Comparison of ENCODE assay signal across 21 mouse cellular contexts in genomic region chrX:164318554-164318953, GRCm38 (mm10). TPM values are rescaled to one million over a fixed set of nuclear protein-coding genes. Genes with fewer than 3 reads are reported as not detected.
"Had no signal": no experiment of that assay in that cellular context is flagged by ENCODE, and none has a peak within 500 bp of the region (broad histone marks: within the 10 kb centered on the region; RNA-seq: fewer than 3 reads in every experiment).

No protein-coding gene starts in this region.

- H3K4me2 ChIP-seq: liver, embryonic 15.5 days; lung, embryonic 15.5 days; midbrain, embryonic 12.5 days; midbrain, embryonic 15.5 days; neural tube, embryonic 12.5 days; stomach, embryonic 15.5 days had no signal

- H3K27me3 ChIP-seq: liver, embryonic 15.5 days; lung, embryonic 15.5 days; midbrain, embryonic 12.5 days; midbrain, embryonic 15.5 days; neural tube, embryonic 12.5 days; stomach, embryonic 15.5 days had no signal

- H3K27ac ChIP-seq: liver, embryonic 15.5 days; lung, embryonic 15.5 days; macrophage; midbrain, embryonic 10.5 days; midbrain, embryonic 12.5 days; midbrain, embryonic 15.5 days; neural tube, embryonic 12.5 days; stomach, embryonic 15.5 days; stomach, postnatal 0 days had no signal

- H3K4me3 ChIP-seq: liver, embryonic 15.5 days; lung, embryonic 15.5 days; midbrain, embryonic 10.5 days; midbrain, embryonic 12.5 days; midbrain, embryonic 15.5 days; myocyte; neural tube, embryonic 12.5 days; stomach, embryonic 15.5 days had no signal

- H3K4me1 ChIP-seq: liver, embryonic 15.5 days; lung, embryonic 15.5 days; midbrain, embryonic 10.5 days; midbrain, embryonic 12.5 days; midbrain, embryonic 15.5 days; neural tube, embryonic 12.5 days; stomach, embryonic 15.5 days had no signal

- H3K9me3 ChIP-seq: liver, embryonic 15.5 days; lung, embryonic 15.5 days; midbrain, embryonic 10.5 days; midbrain, embryonic 12.5 days; midbrain, embryonic 15.5 days; neural tube, embryonic 12.5 days; stomach, embryonic 15.5 days had no signal

- H3K9ac ChIP-seq: liver, embryonic 15.5 days; liver, postnatal 0 days; lung, embryonic 15.5 days; midbrain, embryonic 12.5 days; midbrain, embryonic 15.5 days; neural tube, embryonic 12.5 days; stomach, embryonic 15.5 days had no signal

- H3K36me3 ChIP-seq: liver, embryonic 15.5 days; lung, embryonic 15.5 days; midbrain, embryonic 10.5 days; midbrain, embryonic 12.5 days; midbrain, embryonic 15.5 days; neural tube, embryonic 12.5 days; stomach, embryonic 15.5 days had no signal

- ATAC-seq: liver, postnatal 0 days; lung, postnatal 0 days; midbrain, embryonic 15.5 days had no signal

- DNase-seq: liver, postnatal 0 days; lung, adult 2 months; lung, postnatal 14 days; lung, postnatal 36 days; right cerebral cortex, postnatal 14 days; thymus, adult 2 months; thymus, postnatal 25 days; thymus, postnatal 4 days had no signal

RNA-seq across cellular contexts. Expression of gene Pir, which starts 49.4 kb away (rescaled TPM):
- total RNA-seq: neutrophil, adult 5-6 weeks had no signal

RNA-seq across cellular contexts. Expression of gene Vegfd, which starts 54.6 kb away (rescaled TPM):
- total RNA-seq: megakaryocyte progenitor cell, adult 5-6 weeks; neutrophil, adult 5-6 weeks had no signal
- polyA plus RNA-seq: macrophage had no signal
